Mouse (Mus musculus) T-helper 17 cell (primary cell): ENCODE data around the gene Col11a1.

Source experiments
- in situ Hi-C, 2 experiments: fragments of 300-600 bp; cut with MboI, MseI; formaldehyde crosslinking; loops; 1 replicate in 1 of 2; 2 replicates in 1 of 2; pipeline ENCODE4 v1.15.1; 2025; ENCODE audit warnings: high pct_unique_total_duplicates in 2 of 2

Gene Col11a1

GRCm38 (mm10) chr3:114029971-114030635, at the start of gene Col11a1:
TSS of gene Col11a1 (plus strand) at chr3:114030540.
- in situ Hi-C loops: no loop called here

GRCm38 (mm10) chr3:113990936-113991335, 39.4 kb upstream of the Col11a1 start:
- in situ Hi-C loops: no loop called here

DNA sequence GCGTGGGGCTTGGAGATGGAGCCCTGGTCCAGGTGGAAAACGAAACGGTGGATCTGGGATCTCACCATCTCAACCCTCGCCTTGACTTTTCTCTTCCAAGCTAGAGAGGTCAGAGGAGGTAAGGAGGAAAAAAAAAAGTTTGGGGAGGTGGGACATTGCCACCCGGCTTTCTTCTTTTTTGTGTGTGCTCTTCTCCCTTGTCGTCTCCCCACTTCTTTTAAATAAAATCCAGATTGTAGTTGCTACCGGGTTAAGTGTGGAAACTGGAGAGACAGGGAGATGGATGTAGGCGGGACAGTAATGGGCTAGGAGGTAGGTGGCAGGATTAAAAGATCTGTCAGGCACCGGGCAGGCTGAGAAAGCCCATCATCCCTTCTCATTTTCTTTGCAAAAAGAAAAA, 546 bp downstream of the Col11a1 start:
- in situ Hi-C loops: no loop called here

DNA sequence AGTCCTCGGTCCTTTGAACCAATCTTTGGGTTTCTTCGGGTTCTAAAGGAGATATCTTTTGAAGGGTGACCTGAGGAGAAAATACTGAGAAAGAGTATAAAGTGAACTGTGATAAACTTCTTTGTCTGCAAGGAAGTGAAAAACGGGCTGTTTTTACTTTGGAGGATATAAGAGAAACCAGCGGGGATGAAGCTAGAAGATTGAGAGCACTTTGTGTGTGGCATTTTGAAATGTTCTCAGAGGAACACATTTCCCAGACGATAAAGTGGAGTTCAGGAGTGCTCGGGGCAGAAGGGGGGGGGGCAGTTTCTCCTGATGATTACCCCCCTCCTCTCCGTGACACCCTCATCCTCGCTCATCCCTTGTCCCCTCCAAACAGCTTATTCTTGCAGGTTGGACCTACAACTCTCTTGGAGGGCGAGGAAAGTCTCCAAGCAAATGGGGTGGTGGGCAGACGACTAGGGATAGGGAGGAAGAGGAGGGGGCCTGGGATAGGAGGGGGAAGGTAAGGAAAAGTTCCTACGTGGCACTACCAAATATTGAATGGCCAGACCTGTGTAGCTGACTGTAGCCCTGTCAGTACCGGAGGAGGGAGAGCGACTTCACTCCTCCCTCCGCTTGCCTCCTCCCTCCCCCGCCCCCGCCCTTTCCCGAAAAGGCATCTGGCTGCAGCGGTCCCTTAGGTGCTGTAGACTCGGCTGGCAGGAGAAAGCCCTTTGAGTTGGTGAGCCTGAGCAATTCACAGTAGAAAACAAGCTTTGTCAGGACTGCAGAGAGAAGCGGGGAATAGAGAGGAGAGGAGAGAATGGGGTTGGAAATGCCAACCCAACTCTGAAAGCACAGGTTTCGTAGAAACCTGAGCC, 1.2 kb downstream of the Col11a1 start:
- in situ Hi-C loops: no loop called here

GRCm38 (mm10) chr3:114032333-114032732, 2.0 kb downstream of the Col11a1 start:
- in situ Hi-C loops: no loop called here

DNA sequence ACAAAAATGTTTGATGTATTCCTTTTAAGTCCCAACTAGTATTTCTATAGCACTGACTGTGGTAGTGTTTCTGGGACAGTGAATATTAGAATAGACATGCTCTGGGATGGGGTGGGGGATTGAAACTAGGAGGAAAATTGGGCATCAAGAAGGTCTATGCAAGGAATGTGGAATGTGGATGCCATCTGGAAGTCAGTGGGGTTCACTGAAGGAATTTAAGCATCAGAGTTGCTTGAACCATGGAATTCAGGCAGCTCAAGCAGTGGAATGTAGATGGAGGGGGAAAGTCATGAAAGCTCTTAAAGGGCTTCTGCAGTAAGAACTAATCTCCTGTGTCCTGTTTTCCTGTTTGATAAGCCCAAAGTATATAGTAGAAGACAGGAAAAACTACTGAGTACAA, 22.1 kb downstream of the Col11a1 start:
- in situ Hi-C loops: no loop called here

DNA sequence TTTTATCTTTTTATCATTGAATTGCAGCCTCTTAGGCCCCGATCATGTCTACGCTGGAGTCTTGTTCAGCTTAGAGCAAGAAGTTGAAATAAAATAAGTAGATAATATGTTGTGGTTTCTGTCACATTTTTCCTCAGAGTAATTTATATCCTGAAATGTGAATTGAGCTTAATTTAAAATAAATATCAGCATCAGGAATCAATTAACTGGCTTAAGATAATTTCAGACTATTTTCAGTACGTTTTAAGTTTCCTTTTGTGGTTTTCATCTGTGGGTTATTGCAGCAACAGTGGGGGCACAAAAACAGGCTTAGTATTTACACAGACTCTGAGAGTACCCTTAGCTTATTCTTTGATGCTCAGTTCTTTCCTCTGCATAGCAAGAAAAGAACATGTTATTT, 23.2 kb downstream of the Col11a1 start:
- in situ Hi-C loops: no loop called here

DNA sequence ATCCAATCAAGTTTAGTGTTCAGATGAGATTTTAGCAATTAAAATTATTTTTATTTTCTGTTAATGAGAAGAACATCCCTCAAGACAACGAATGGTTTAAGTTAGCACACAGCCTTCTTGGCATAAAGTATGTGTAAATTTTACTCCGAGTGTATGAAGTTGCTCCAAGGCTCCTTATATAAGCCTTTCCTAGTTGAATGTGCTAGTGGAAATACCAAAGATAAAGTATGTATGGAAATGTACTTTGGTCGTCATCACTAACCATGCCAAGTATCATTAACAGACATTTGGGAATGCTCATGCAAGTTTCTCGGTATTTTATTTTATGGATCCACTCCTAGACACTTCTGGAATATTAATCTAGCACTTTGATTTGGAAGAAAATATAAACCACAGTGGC, 34.8 kb downstream of the Col11a1 start:
- in situ Hi-C loops: no loop called here

DNA sequence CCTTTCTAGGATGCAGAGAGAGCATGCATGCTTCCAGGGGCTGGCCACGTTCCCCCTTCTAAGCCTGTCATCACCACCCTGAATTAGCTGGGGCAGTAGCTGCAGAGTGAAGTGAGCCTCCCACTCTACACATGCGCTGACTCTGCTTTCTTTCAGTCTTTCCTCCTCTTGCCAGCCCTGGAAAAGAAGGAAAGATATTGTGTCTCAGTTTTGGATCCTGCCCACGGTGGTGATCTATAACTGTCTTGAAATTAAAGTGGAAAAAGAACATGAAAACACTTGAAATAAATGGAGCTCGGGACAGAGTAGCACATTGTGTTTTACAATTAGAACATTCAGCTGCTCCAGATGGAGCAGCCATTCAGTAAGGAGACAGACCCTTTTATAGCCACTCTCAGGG, 35.2 kb downstream of the Col11a1 start:
- in situ Hi-C loops: no loop called here

DNA sequence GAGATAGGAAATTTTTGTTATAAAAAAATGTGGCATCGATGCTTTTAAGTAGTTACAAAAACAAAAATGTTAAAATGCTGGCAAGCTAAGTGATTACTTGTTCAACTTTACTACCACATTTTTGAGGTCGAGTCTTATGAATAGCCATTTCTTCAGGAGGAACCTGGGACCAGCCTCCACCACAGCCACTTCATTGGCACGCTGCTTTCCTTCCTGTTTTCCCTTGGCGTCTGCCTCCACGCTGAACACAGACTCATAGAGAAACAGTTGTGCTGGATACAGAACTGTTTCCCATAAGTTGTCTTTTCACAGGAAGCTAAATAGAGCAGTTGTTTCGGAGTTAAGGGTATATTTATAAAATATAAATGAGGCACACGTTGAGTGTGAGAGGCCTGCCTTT, 69.0 kb downstream of the Col11a1 start:
- in situ Hi-C loops: no loop called here

GRCm38 (mm10) chr3:114107099-114107498, 76.8 kb downstream of the Col11a1 start:
- in situ Hi-C loops: loop anchor here in 1 of 2 experiments (25.0 kb wide), 1 partner anchor 1505 kb away; no protein-coding TSS in a partner anchor

DNA sequence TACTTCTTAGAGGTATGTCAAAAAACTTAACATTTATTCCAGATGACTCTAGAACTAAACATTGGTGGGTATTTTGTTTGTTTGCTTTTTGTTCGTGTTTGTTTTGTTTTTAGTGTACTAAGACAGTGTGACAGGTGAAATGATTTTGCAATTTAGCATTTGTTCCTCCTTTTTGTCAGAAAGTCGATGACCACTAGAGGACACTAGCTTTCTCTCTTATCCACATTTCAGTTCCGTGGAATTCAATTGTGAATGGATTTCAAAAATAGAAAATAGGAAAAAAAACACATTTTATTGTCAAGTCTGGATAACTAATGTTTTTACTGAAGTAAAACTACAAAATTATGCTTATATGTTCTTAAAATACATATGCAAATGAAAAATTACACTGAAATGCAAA, 116.8 kb downstream of the Col11a1 start:
- in situ Hi-C loops: no loop called here

DNA sequence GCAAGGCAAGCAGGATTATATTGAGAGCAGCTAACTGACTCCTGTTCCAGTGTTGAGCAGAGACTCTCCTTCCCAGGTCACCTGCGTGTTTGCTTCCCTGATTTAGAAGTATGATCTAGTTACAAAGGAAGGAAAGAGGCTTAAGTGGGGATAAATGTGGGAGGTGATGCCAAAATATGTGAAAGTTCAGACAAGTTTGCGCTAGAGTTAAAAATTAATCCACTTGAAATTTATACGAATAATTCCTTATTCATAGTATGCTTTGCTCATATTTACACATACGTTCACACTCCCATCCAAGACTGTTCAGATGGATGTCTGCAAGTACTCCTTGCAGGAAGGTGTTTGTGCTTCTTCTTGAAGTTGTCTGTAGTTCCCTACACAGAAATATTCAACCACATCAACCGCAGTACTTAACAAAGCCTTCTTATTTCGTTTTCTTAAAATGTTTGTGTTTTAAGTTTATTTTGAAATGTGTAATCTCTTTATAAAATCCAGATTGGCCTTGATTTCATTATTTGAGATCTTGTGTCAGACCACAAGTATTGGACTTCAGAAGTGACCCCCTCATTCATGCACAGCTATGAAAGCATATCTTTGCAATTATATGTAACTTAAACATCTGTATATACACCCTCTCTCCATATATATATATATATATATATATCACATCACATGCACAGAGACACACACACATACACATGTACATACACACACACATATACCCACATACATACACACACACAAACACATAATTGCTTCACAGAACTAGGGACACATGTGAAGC, 167.8 kb downstream of the Col11a1 start:
- in situ Hi-C loops: loop anchor here in 1 of 2 experiments (25.0 kb wide), 1 partner anchor 1936 kb away; no protein-coding TSS in a partner anchor

GRCm38 (mm10) chr3:114212255-114212654, 181.9 kb downstream of the Col11a1 start:
- in situ Hi-C loops: no loop called here

DNA sequence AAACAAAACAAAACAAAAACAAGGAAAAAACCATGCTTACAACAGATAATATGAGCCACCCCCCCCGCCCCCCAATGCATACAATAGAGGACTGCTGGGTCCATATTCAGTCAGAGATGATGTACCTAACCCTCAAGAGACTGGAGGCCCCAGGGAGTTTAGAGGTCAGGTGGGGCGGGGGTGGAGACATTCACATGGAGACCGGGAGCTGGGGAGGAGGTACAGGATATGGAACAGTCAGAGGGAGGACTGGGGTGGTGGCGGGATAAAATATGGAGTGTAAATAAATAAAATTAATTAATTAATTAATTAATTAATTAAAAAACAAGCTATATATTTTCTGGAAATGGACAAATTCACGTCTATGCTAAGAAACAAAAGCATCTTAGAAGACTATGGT, 185.8 kb downstream of the Col11a1 start:
- in situ Hi-C loops: no loop called here

DNA sequence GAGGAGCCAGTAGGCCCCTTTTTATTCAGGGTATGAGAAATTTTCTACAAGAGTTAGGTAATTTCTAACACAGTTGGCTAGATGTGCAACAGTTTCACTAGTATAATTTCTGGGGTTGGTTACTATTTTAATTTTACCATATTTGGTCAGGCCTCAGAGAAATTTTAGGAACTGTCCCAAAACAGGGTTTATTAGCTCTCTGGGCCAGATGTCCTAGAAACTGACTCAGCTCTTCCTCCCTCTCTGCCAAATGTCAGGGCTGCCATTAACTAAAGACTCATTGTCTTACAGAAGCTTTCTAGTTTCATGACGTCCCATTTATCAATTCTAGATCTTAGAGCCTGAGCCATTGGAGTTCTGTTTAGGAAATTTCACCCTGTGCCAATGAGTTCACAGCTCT, 199.2 kb downstream of the Col11a1 start:
- in situ Hi-C loops: loop anchor here in 1 of 2 experiments (10.0 kb wide), 1 partner anchor 1185 kb away; no protein-coding TSS in a partner anchor
